Mouse (Mus musculus) C2C12 (cell line): ENCODE measurements around the gene Ezr. TPM values are rescaled to one million over a fixed set of nuclear protein-coding genes. Genes with fewer than 3 reads are reported as not detected.
"Not testable (repeated sequence)": the region's sequence is repeated elsewhere in the genome, so short reads cannot be mapped to it uniquely, and the experiment has no call there.

ENCODE experiments used
- H3K27me3 ChIP-seq: one replicate; pipeline ENCODE4 v1.6.1; 2011; ENCODE audit not compliant: control insufficient read depth, insufficient read depth, insufficient read length
- H3K36me3 ChIP-seq: one replicate; pipeline ENCODE4 v1.6.1; 2011; ENCODE audit not compliant: control insufficient read depth, insufficient read depth
- H3K4me3 ChIP-seq: one replicate; pipeline ENCODE4 v1.5.1; 2011; ENCODE audit warnings: mild to moderate bottlenecking, control low read depth; ENCODE audit not compliant: poor library complexity, insufficient read depth, severe bottlenecking
- H3K79me2 ChIP-seq: one replicate; pipeline ENCODE4 v1.6.1; 2011; ENCODE audit not compliant: control insufficient read depth, insufficient read depth
- H3K79me3 ChIP-seq: one replicate; pipeline ENCODE4 v1.6.1; 2011; ENCODE audit warnings: low read depth, control low read depth
- H3ac ChIP-seq: one replicate; pipeline ENCODE3; 2011; ENCODE audit warnings: low read depth; ENCODE audit not compliant: control insufficient read depth, insufficient read length
- CTCF ChIP-seq: IDR thresholded peaks from one replicate; pipeline ENCODE4 v1.5.1; 2011; ENCODE audit not compliant: control insufficient read depth, insufficient read depth, insufficient read length
- MAX ChIP-seq: IDR thresholded peaks from one replicate; pipeline ENCODE4 v1.6.1; 2011; ENCODE audit warnings: mild to moderate bottlenecking, control low read depth
- polyA plus RNA-seq: library from polyadenylated mRNA; unstranded; fragments of >200 nt; fragmentation: generic; extraction: Trizol; gene quantifications from one replicate; pipeline ENCODE4 v1.2.1, GENCODE M21; 2012; ENCODE audit warnings: missing spikeins

The Ezr gene
- polyA plus RNA-seq, 1 experiment, result 78.7 TPM

- H3ac ChIP-seq, H3K79me2 ChIP-seq, H3K79me3 ChIP-seq, H3K27me3 ChIP-seq, H3K36me3 ChIP-seq, H3K4me3 ChIP-seq: not testable (repeated sequence)
Observed at GRCm38 (mm10) chr17:6702625-6703221, 79.9 kb downstream of the Ezr start.

- H3K4me3 ChIP-seq, H3K36me3 ChIP-seq, H3K79me2 ChIP-seq, H3K79me3 ChIP-seq, H3ac ChIP-seq, H3K27me3 ChIP-seq: not testable (repeated sequence)
Observed at GRCm38 (mm10) chr17:6700077-6700476, 82.5 kb downstream of the Ezr start.

- not testable (repeated sequence) for H3K79me3 ChIP-seq, H3K4me3 ChIP-seq, H3ac ChIP-seq, H3K79me2 ChIP-seq, H3K27me3 ChIP-seq, H3K36me3 ChIP-seq
Observed at GRCm38 (mm10) chr17:6699502-6699901, 83.1 kb downstream of the Ezr start.

GRCm38 (mm10) chr17:6697224-6697775 is 85.3 kb downstream of the Ezr start:
- H3K27me3 ChIP-seq, H3K79me3 ChIP-seq, H3K4me3 ChIP-seq, H3ac ChIP-seq, H3K79me2 ChIP-seq, H3K36me3 ChIP-seq: not testable (repeated sequence)

- not testable (repeated sequence) for H3K4me3 ChIP-seq, H3K79me2 ChIP-seq, H3ac ChIP-seq, H3K36me3 ChIP-seq, H3K79me3 ChIP-seq, H3K27me3 ChIP-seq
Observed at GRCm38 (mm10) chr17:6696521-6696920, 86.1 kb downstream of the Ezr start.

GRCm38 (mm10) chr17:6695712-6696111 is 86.9 kb downstream of the Ezr start:
- not testable (repeated sequence) for H3K4me3 ChIP-seq, H3K36me3 ChIP-seq, H3K79me2 ChIP-seq, H3K27me3 ChIP-seq, H3ac ChIP-seq, H3K79me3 ChIP-seq

- H3K27me3 ChIP-seq, H3K79me3 ChIP-seq, H3ac ChIP-seq, H3K79me2 ChIP-seq, H3K36me3 ChIP-seq, H3K4me3 ChIP-seq: not testable (repeated sequence)
- peak; percentile 15 for TF ChIP-seq CTCF
- TF ChIP-seq MAX, result peak; percentile 19
Observed at GRCm38 (mm10) chr17:6691596-6691995, 91.0 kb downstream of the Ezr start.

- not testable (repeated sequence) for H3K27me3 ChIP-seq, H3K4me3 ChIP-seq, H3K36me3 ChIP-seq, H3K79me2 ChIP-seq, H3K79me3 ChIP-seq, H3ac ChIP-seq
Observed at GRCm38 (mm10) chr17:6689344-6689743, 93.2 kb downstream of the Ezr start.

Other genes with a start within 250 kb of the Ezr start
- 12.6 TPM for gene Dynlt1c, start 181.1 kb downstream of the Ezr start, polyA plus RNA-seq
- gene Dynlt1f, start 126.9 kb downstream of the Ezr start, polyA plus RNA-seq, result 275 TPM
- gene Sytl3, start 123.7 kb downstream of the Ezr start, polyA plus RNA-seq, result 0.14 TPM
- gene Rsph3b, start 165.9 kb upstream of the Ezr start, polyA plus RNA-seq, result 11.5 TPM
- gene Tagap1, start 178.4 kb upstream of the Ezr start, polyA plus RNA-seq, result 6.4 TPM
- gene Rnaset2b, start 187.8 kb upstream of the Ezr start, polyA plus RNA-seq, result 81.9 TPM
- gene Gm49721, start 196.1 kb upstream of the Ezr start, polyA plus RNA-seq, result not detected
- gene Gm1604a, start 242.8 kb upstream of the Ezr start, polyA plus RNA-seq, result not detected